Mouse (Mus musculus): ENCODE measurements around the gene Scel. TPM values are rescaled to one million over a fixed set of nuclear protein-coding genes. Genes with fewer than 3 reads are reported as not detected.
A peak's percentile ranks its signal among the peaks of the same experiment; 100 is the strongest.

Gene Scel
- polyA plus RNA-seq, 1 experiment from 2014 or later = 7.0 TPM

DNA sequence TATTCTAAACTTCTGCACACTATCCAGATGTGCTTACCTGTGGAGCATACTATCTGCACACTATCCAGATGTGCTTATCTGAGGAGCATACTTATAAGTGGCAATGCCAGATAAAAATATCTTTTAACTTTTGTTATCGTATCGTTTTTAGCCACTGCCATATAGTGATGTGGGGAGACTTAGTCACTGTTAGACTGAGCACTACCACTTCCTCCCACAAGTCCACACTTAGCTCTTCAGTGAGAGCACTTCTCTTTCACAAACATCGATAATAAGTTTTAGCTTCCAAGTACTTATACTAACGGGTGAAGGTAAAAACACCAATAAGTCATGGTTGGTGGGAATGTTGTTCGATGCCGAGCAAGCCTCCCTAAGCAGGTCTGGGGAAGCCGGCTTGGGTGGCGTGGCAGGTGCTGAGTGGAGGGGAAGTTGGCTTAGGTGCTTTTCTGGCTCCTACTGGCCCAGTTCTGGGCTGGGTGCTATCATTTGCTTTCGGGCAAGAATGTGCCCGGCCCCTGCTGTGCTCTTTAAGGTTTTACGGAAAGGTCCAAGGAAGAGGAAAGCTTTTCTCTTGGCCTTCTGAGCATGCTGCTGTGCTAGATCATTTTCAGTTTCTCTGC is 18.7 kb downstream of the Scel start:
- WGBS = 87% methylated on average over 11 of the region's 11 CpGs
- Histone ChIP-seq H3K27ac (replicated peaks; ENCODE audit: low read depth, low read length) (no peak overlapping the region), H3K4me1 (ENCODE audit: control insufficient read depth, insufficient read depth, low read length) (no peaks in the 10 kb centered on the region), H3K4me3 (ENCODE audit: low read depth, low read length) (no peak overlapping the region), H3K36me3 (ENCODE audit: control insufficient read depth, insufficient read depth, low read length) (no peaks in the 10 kb centered on the region), H3K9me3 (ENCODE audit: control insufficient read depth, low read length) (peaks cover 7% of the 10 kb centered on the region; the same call in 1 of the 2 replicates), H3K27me3 (replicated peaks; ENCODE audit: control insufficient read depth, insufficient read depth, low read length) (no peaks in the 10 kb centered on the region), H3K9ac (ENCODE audit: low read depth, low read length) (no peak overlapping the region), H3K4me2 (ENCODE audit: low read depth, low read length) (no peak overlapping the region)
- DNase-seq (ENCODE audit: low spot score) = no peak
- ATAC-seq (ENCODE audit: low read depth) = no peak

DNA sequence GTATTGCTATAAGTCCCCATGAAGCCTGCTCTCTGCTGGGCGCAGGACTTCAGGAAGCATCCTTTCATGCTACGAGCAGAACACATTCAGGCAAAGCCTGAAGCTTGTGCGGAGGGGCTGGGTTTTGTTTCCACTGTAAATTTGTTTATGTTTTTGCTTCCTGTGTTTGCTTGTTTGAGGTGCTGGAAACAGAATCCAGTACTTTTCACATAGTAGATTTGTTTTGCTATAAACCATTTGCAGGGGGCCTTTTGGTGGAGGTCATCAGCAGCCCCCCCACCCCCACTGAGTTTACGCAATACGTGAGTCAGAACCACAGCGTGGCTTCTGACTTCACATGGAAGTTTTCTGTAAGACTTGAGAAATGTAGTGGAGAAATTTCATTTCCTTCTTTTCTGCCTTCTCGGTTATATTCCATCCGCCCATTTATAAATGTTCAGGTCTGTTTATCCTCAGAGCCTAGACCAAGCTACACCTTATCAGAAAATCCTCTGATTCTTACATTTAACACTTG is 22.4 kb downstream of the Scel start:
- no peaks in the 10 kb centered on the region for H3K4me1 ChIP-seq (ENCODE audit: control insufficient read depth, insufficient read depth, low read length)
- 79% methylated on average over 8 of the region's 8 CpGs for WGBS
- no peak for ATAC-seq (ENCODE audit: low read depth)

DNA sequence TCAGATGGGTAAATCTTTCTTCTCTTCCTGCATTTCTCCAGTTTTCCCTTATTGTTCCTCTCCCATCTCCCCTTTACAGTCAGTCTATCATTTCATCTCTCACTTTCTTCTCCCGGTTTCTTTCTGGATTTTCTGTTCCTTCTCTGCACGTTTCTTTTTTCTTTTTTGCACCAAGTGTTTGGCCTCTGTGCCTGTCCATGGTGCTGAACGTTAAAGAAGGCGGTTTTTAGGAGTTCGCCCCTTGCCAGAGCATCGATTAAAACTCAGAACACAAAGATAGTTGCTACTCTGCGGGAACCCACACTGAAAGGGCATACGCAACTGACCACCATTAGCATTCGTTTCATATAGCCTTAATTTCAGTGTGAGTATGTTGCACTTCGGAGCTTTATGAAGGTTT is 23.2 kb downstream of the Scel start:
- Histone ChIP-seq H3K4me3 (ENCODE audit: low read depth, low read length) (no peak overlapping the region), H3K36me3 (ENCODE audit: control insufficient read depth, insufficient read depth, low read length) (no peaks in the 10 kb centered on the region), H3K27ac (replicated peaks; ENCODE audit: low read depth, low read length) (no peak overlapping the region), H3K9ac (ENCODE audit: low read depth, low read length) (no peak overlapping the region), H3K4me2 (ENCODE audit: low read depth, low read length) (no peak overlapping the region), H3K4me1 (ENCODE audit: control insufficient read depth, insufficient read depth, low read length) (no peaks in the 10 kb centered on the region), H3K27me3 (replicated peaks; ENCODE audit: control insufficient read depth, insufficient read depth, low read length) (no peaks in the 10 kb centered on the region), H3K9me3 (ENCODE audit: control insufficient read depth, low read length) (no peaks in the 10 kb centered on the region)
- no peak for ATAC-seq (ENCODE audit: low read depth)
- 35% methylated on average over 10 of the region's 10 CpGs for WGBS
- peak; percentile 50 for DNase-seq (ENCODE audit: low spot score)

More for the DNA sequence above, 22.4 kb downstream of the Scel start:
- H3K9me3 ChIP-seq (ENCODE audit: control insufficient read depth, low read length) = no peaks in the 10 kb centered on the region
- H3K4me2 ChIP-seq (ENCODE audit: low read depth, low read length) = no peak overlapping the region
- H3K9ac ChIP-seq (ENCODE audit: low read depth, low read length) = no peak overlapping the region
- H3K4me3 ChIP-seq (ENCODE audit: low read depth, low read length) = no peak overlapping the region
- no peak overlapping the region for H3K27ac ChIP-seq (replicated peaks; ENCODE audit: low read depth, low read length)
- no peaks in the 10 kb centered on the region for H3K27me3 ChIP-seq (replicated peaks; ENCODE audit: control insufficient read depth, insufficient read depth, low read length)
- no peaks in the 10 kb centered on the region for H3K36me3 ChIP-seq (ENCODE audit: control insufficient read depth, insufficient read depth, low read length)
- no peak for DNase-seq (ENCODE audit: low spot score)

- H3K27me3 ChIP-seq (replicated peaks; ENCODE audit: control insufficient read depth, insufficient read depth, low read length) = no peaks in the 10 kb centered on the region
- DNase-seq (ENCODE audit: low spot score) (no peak), ATAC-seq (ENCODE audit: low read depth) (no peak)
- no peak overlapping the region for H3K9ac ChIP-seq (ENCODE audit: low read depth, low read length)
- no peaks in the 10 kb centered on the region for H3K36me3 ChIP-seq (ENCODE audit: control insufficient read depth, insufficient read depth, low read length)
- H3K9me3 ChIP-seq (ENCODE audit: control insufficient read depth, low read length) = no peaks in the 10 kb centered on the region
- no peaks in the 10 kb centered on the region for H3K4me1 ChIP-seq (ENCODE audit: control insufficient read depth, insufficient read depth, low read length)
- no peak overlapping the region for H3K4me3 ChIP-seq (ENCODE audit: low read depth, low read length)
- WGBS = 13% methylated on average over 13 of the region's 13 CpGs
- no peak overlapping the region for H3K27ac ChIP-seq (replicated peaks; ENCODE audit: low read depth, low read length)
- H3K4me2 ChIP-seq (ENCODE audit: low read depth, low read length) = no peak overlapping the region
Measured at GRCm38 (mm10) chr14:103537355-103538056, 24.4 kb downstream of the Scel start.

DNA sequence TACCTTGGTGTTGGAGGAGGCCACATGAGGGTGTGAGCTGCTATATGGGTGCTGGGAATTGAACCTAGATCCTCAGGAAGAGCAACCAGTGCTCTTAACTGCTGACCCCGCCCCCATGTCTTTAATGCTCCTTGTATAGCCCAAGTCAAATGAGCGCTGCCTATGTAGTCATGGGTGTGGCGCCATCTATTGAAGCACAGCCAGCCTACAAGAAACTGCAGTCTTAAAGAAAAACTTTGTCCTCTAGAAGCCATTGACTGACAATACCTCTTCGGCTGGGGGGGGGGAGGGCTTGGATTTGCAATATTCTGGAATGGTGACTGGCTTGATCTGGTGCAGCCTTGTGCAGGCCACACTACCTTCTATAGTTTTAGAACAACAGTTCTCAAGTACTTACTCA is 26.7 kb downstream of the Scel start:
- Histone ChIP-seq H3K4me1 (ENCODE audit: control insufficient read depth, insufficient read depth, low read length) (no peaks in the 10 kb centered on the region), H3K27me3 (replicated peaks; ENCODE audit: control insufficient read depth, insufficient read depth, low read length) (no peaks in the 10 kb centered on the region), H3K27ac (replicated peaks; ENCODE audit: low read depth, low read length) (no peak overlapping the region), H3K9me3 (ENCODE audit: control insufficient read depth, low read length) (no peaks in the 10 kb centered on the region), H3K4me3 (ENCODE audit: low read depth, low read length) (no peak overlapping the region), H3K4me2 (ENCODE audit: low read depth, low read length) (no peak overlapping the region), H3K36me3 (ENCODE audit: control insufficient read depth, insufficient read depth, low read length) (no peaks in the 10 kb centered on the region), H3K9ac (ENCODE audit: low read depth, low read length) (no peak overlapping the region)
- WGBS = 60% methylated on average over 4 of the region's 4 CpGs
- ATAC-seq (ENCODE audit: low read depth) = no peak
- DNase-seq (ENCODE audit: low spot score) = no peak

DNA sequence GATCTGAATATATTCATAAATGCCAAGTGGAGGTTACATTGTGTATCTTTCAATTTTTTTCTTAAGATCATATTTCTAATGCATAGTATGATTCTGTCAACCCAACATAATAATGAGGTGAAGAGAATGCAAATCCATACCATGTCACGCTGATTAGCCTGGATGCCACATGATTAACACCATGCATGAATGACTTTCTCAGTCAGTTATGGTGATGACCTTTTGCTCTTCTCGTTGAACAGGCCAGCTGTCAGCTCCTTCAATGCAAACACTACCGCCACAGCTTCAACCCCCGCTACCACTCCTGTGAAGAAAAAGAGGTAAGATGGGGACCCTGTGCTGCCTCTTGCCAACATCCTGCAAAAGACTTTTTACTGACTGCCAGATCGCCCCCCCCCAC is 28.5 kb downstream of the Scel start:
- H3K9ac ChIP-seq (ENCODE audit: low read depth, low read length) = no peak overlapping the region
- H3K9me3 ChIP-seq (ENCODE audit: control insufficient read depth, low read length) = no peaks in the 10 kb centered on the region
- ATAC-seq (ENCODE audit: low read depth) (no peak), DNase-seq (ENCODE audit: low spot score) (no peak)
- H3K4me3 ChIP-seq (ENCODE audit: low read depth, low read length) = no peak overlapping the region
- no peak overlapping the region for H3K27ac ChIP-seq (replicated peaks; ENCODE audit: low read depth, low read length)
- no peaks in the 10 kb centered on the region for H3K4me1 ChIP-seq (ENCODE audit: control insufficient read depth, insufficient read depth, low read length)
- H3K27me3 ChIP-seq (replicated peaks; ENCODE audit: control insufficient read depth, insufficient read depth, low read length) = no peaks in the 10 kb centered on the region
- H3K4me2 ChIP-seq (ENCODE audit: low read depth, low read length) = no peak overlapping the region
- WGBS = 50% methylated on average over 5 of the region's 5 CpGs
- H3K36me3 ChIP-seq (ENCODE audit: control insufficient read depth, insufficient read depth, low read length) = no peaks in the 10 kb centered on the region

- WGBS = 58% methylated on average over 4 of the region's 4 CpGs
- H3K36me3 ChIP-seq (ENCODE audit: control insufficient read depth, insufficient read depth, low read length) = no peaks in the 10 kb centered on the region
- no peak overlapping the region for H3K27ac ChIP-seq (replicated peaks; ENCODE audit: low read depth, low read length)
- no peak overlapping the region for H3K9ac ChIP-seq (ENCODE audit: low read depth, low read length)
- H3K4me1 ChIP-seq (ENCODE audit: control insufficient read depth, insufficient read depth, low read length) = no peaks in the 10 kb centered on the region
- no peaks in the 10 kb centered on the region for H3K27me3 ChIP-seq (replicated peaks; ENCODE audit: control insufficient read depth, insufficient read depth, low read length)
- H3K9me3 ChIP-seq (ENCODE audit: control insufficient read depth, low read length) = no peaks in the 10 kb centered on the region
- no peak for ATAC-seq (ENCODE audit: low read depth)
- no peak for DNase-seq (ENCODE audit: low spot score)
- H3K4me3 ChIP-seq (ENCODE audit: low read depth, low read length) = no peak overlapping the region
- H3K4me2 ChIP-seq (ENCODE audit: low read depth, low read length) = no peak overlapping the region
Measured at GRCm38 (mm10) chr14:103543304-103544079, 30.4 kb downstream of the Scel start.

- ATAC-seq (ENCODE audit: low read depth) = no peak
- no peaks in the 10 kb centered on the region for H3K9me3 ChIP-seq (ENCODE audit: control insufficient read depth, low read length)
- WGBS = 50% methylated on average over 8 of the region's 8 CpGs
- H3K27me3 ChIP-seq (replicated peaks; ENCODE audit: control insufficient read depth, insufficient read depth, low read length) = no peaks in the 10 kb centered on the region
- H3K9ac ChIP-seq (ENCODE audit: low read depth, low read length) = no peak overlapping the region
- H3K27ac ChIP-seq (replicated peaks; ENCODE audit: low read depth, low read length) = no peak overlapping the region
- no peak overlapping the region for H3K4me2 ChIP-seq (ENCODE audit: low read depth, low read length)
- no peaks in the 10 kb centered on the region for H3K4me1 ChIP-seq (ENCODE audit: control insufficient read depth, insufficient read depth, low read length)
- H3K36me3 ChIP-seq (ENCODE audit: control insufficient read depth, insufficient read depth, low read length) = no peaks in the 10 kb centered on the region
- DNase-seq (ENCODE audit: low spot score) = peak; percentile 33
- no peak overlapping the region for H3K4me3 ChIP-seq (ENCODE audit: low read depth, low read length)
Measured at GRCm38 (mm10) chr14:103545734-103546133, 32.6 kb downstream of the Scel start.
